Mouse (Mus musculus) ES-Bruce4 (cell line): ENCODE results near the gene Rps27l. TPM values are rescaled to one million over a fixed set of nuclear protein-coding genes. Genes with fewer than 3 reads are reported as not detected.
A peak's percentile ranks its signal among the peaks of the same experiment; 100 is the strongest.

Source experiments
- H3K27ac ChIP-seq: 2 replicates; pipeline ENCODE4 v1.5.1; 2012; ENCODE audit warnings: low read length, inconsistent platforms; ENCODE audit not compliant: insufficient read depth
- H3K27me3 ChIP-seq: 2 replicates; pipeline ENCODE4 v1.6.1; 2012; ENCODE audit warnings: mild to moderate bottlenecking, low read length, inconsistent platforms; ENCODE audit not compliant: control insufficient read depth, poor library complexity, insufficient read depth, severe bottlenecking
- H3K36me3 ChIP-seq: 2 replicates; pipeline ENCODE4 v1.6.1; 2012; ENCODE audit warnings: inconsistent platforms, mild to moderate bottlenecking, low read length, moderate library complexity; ENCODE audit not compliant: control insufficient read depth, poor library complexity, insufficient read depth, severe bottlenecking
- H3K4me1 ChIP-seq: one replicate; pipeline ENCODE4 v1.8.1; 2011; ENCODE audit warnings: low read length; ENCODE audit not compliant: control insufficient read depth, insufficient read depth
- H3K4me3 ChIP-seq: 2 replicates; pipeline ENCODE4 v1.5.1; 2011; ENCODE audit warnings: low read depth, mild to moderate bottlenecking, low read length
- H3K9ac ChIP-seq: 2 replicates; pipeline ENCODE4 v1.6.1; 2012; ENCODE audit warnings: low read depth, mild to moderate bottlenecking, inconsistent platforms; ENCODE audit not compliant: poor library complexity, severe bottlenecking
- H3K9me3 ChIP-seq: replicated peaks from 2 replicates; pipeline ENCODE4 v1.6.1; 2012; ENCODE audit warnings: mild to moderate bottlenecking, low read length, inconsistent platforms; ENCODE audit not compliant: control insufficient read depth, poor library complexity, insufficient read depth, severe bottlenecking
- CTCF ChIP-seq: IDR thresholded peaks from one replicate; pipeline ENCODE4 v1.8.1; 2011; ENCODE audit warnings: low read depth, low read length
- EP300 ChIP-seq: IDR thresholded peaks from 2 replicates; pipeline ENCODE4 v1.6.1; 2011; ENCODE audit warnings: low read depth, low read length; ENCODE audit not compliant: insufficient read depth
- POLR2A ChIP-seq: IDR thresholded peaks from one replicate; pipeline ENCODE4 v1.8.1; 2011; ENCODE audit warnings: low read length; ENCODE audit not compliant: insufficient read depth
- polyA plus RNA-seq: library from polyadenylated mRNA; stranded (reverse); fragments of >200 nt; gene quantifications from 2 replicates; pipeline ENCODE4 v1.2.4, GENCODE M21; 2011; ENCODE audit warnings: low read depth; ENCODE audit not compliant: missing spikeins, insufficient read depth, insufficient read length

The Rps27l gene
- polyA plus RNA-seq, 1 experiment = 880 TPM

GRCm38 (mm10) chr9:66918672-66919330 lies 27.1 kb upstream of the Rps27l start:
- Histone ChIP-seq H3K27ac (no peak overlapping the region), H3K4me3 (peak overlapping the region; percentile 69), H3K4me1 (no peaks in the 10 kb centered on the region), H3K9me3 (no peaks in the 10 kb centered on the region), H3K36me3 (no peaks in the 10 kb centered on the region), H3K9ac (peak overlapping the region; percentile 82), H3K27me3 (peaks cover 5% of the 10 kb centered on the region)
- TF ChIP-seq EP300 (no peak), CTCF (no peak), POLR2A (no peak)

DNA sequence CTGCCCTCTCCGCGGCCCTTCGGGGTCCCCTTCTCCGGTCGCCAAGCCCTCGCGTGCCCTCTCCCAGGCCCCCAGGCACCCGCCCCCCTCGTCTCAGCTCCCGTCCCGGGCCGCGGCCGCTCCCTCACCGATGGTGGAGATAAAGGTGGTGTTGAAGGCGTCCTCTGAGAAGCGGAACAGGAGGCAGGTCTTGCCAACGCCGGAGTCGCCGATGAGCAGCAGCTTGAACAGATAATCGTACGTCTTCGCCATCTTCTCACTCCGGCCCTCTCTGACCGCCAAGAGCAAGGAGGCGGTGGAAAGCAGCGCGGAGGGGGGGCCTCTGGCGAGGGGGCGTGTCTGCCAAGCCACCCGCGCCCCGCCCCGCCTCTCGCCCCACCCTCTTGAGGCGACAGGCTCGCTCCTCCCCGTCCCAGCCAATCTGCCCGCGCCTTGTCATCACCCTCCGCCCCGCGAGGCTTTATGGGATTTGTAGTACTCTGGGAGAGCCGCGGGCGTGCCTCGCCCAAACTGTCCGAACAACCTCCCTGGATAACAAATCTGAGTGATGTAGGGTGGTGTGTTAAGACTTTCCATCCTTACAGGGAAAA lies 26.4 kb upstream of the Rps27l start, which contains the start of gene Rab8b:
Rab8b (minus strand) TSS at position 306 of the 590 bp plus-strand sequence.
- peaks cover 5% of the 10 kb centered on the region for H3K27me3 ChIP-seq
- no peaks in the 10 kb centered on the region for H3K4me1 ChIP-seq
- H3K9me3 ChIP-seq = no peaks in the 10 kb centered on the region
- peak within 1 kb of the TSS; percentile 82 for H3K9ac ChIP-seq
- H3K36me3 ChIP-seq = no peaks in the 10 kb centered on the region
- peak within 1 kb of the TSS; percentile 69 for H3K4me3 ChIP-seq
- peak; percentile 63 for TF ChIP-seq POLR2A
- TF ChIP-seq EP300 = no peak
- TF ChIP-seq CTCF = no peak
- H3K27ac ChIP-seq = no peak within 1 kb of the TSS

GRCm38 (mm10) chr9:66919981-66920380 lies 25.9 kb upstream of the Rps27l start:
- no peak overlapping the region for H3K27ac ChIP-seq
- TF ChIP-seq EP300 (no peak), CTCF (no peak)
- H3K27me3 ChIP-seq = peaks cover 5% of the 10 kb centered on the region
- H3K4me3 ChIP-seq = peak overlapping the region; percentile 56
- H3K9ac ChIP-seq = 0 out of 2 replicates have a peak overlapping the region, but pooled peaks have one; percentile 18
- H3K36me3 ChIP-seq = no peaks in the 10 kb centered on the region
- no peaks in the 10 kb centered on the region for H3K4me1 ChIP-seq
- H3K9me3 ChIP-seq = no peaks in the 10 kb centered on the region

DNA sequence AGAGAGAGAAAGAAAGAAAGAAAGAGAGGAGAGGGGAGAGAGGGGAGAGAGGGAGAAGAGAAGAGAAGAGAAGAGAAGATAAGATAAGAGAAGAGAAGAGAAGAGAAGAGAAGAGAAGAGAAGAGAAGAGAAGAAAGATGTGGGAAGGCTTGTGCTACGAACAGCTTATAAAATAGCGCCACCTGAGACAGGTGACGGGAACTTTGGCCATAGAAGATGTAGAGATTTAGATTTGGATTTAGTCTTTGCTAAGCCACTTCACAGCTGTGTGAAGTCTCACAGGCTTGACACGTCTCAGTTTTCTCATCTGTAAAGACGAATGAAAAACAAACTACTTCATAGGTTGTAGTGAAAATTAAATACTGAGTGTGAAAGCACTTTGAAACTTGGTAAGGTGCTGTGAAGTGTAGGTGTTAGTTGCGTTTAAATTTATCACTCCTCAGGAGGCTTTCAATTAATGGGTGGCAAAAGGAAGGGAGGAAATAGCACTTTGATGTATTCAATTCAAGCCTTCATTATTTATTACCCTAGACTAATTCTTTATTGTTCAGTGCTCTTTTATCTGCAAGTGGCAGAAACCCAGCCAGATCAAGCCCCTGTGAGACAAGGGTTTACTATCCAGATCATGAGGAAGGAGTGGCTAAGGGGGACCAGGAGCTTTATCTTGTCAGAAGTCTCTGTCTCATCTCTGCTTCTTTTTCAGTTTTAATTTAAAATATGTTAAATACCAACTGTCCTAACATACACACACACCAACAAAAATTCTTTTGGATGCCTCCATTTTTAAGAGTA lies 25.2 kb upstream of the Rps27l start:
- Histone ChIP-seq H3K9me3 (no peaks in the 10 kb centered on the region), H3K4me1 (no peaks in the 10 kb centered on the region), H3K36me3 (no peaks in the 10 kb centered on the region), H3K4me3 (no peak overlapping the region), H3K9ac (no peak overlapping the region), H3K27ac (no peak overlapping the region), H3K27me3 (peaks cover 5% of the 10 kb centered on the region)
- no peak for TF ChIP-seq EP300
- no peak for TF ChIP-seq POLR2A
- TF ChIP-seq CTCF = no peak

DNA sequence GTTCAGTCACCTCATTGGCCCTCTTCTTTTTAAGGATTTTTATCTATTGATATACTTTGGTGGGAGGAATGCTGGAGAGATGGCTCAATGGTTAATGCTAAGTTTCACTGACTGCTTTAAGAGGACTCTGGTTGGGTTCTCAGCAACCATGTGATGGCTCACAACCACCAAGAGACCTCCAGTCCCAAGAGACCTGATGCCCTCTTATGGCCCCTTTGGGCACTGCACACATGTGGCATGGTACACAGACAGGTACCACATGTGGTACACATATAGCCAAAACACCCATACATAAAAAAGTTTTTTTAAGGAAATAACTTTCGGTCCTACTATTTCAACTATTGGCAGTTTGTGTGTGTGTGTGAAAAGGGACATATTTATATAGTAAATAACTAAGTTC lies 23.8 kb upstream of the Rps27l start:
- Histone ChIP-seq H3K36me3 (no peaks in the 10 kb centered on the region), H3K27me3 (peaks cover 5% of the 10 kb centered on the region), H3K4me3 (no peak overlapping the region), H3K4me1 (no peaks in the 10 kb centered on the region), H3K9me3 (no peaks in the 10 kb centered on the region), H3K27ac (no peak overlapping the region), H3K9ac (no peak overlapping the region)
- TF ChIP-seq EP300 (no peak), POLR2A (no peak), CTCF (peak; percentile 23)

DNA sequence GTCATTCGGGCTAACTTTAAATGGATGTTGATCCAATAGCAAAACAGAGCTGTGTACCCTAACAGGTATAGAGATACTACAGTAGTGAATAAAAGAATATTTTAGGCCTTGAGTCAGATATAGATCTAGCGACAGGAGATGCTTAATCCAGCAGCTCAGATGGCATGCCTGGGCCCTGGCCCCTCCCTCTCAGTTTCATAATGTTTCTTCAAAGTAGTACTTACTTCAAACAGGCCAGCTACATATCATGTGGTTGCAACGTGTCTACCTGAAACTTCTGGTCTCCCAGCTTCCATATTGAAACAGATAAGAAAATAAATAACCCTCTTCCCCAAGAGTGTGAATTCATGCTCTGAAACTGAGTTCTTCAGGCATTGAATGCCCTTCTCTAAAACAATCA lies 20.0 kb upstream of the Rps27l start:
- H3K27me3 ChIP-seq = no peaks in the 10 kb centered on the region
- H3K4me3 ChIP-seq = no peak overlapping the region
- H3K4me1 ChIP-seq = no peaks in the 10 kb centered on the region
- no peaks in the 10 kb centered on the region for H3K9me3 ChIP-seq
- H3K9ac ChIP-seq = no peak overlapping the region
- H3K27ac ChIP-seq = no peak overlapping the region
- TF ChIP-seq POLR2A (no peak), EP300 (no peak), CTCF (no peak)
- H3K36me3 ChIP-seq = no peaks in the 10 kb centered on the region
